Mouse (Mus musculus) thymus, postnatal 10 days (tissue): ENCODE data around the gene Psmd7.
"Not testable (repeated sequence)": the region's sequence is repeated elsewhere in the genome, so short reads cannot be mapped to it uniquely, and the experiment has no call there.

ENCODE experiments used
- DNase-seq, 2 experiments: peaks; one replicate each; pipeline ENCODE4 v3.0.0; 2021; ENCODE audit warnings: low spot score in 2 of 2

The Psmd7 gene

GRCm38 (mm10) chr8:107587995-107588780 lies at the start of gene Psmd7:
Gene Psmd7, minus strand, starts transcription at chr8:107588464.
- peak; percentile 86 to 91 for DNase-seq

- DNase-seq, result no peak
These were observed 45.5 kb upstream of the Psmd7 start for GRCm38 (mm10) chr8:107633734-107634133.

GRCm38 (mm10) chr8:107629701-107630100 lies 41.4 kb upstream of the Psmd7 start:
- no peak for DNase-seq

- DNase-seq, result no peak
These were observed 40.4 kb upstream of the Psmd7 start for GRCm38 (mm10) chr8:107628501-107629149.

GRCm38 (mm10) chr8:107627881-107628280 lies 39.6 kb upstream of the Psmd7 start:
- no peak for DNase-seq

GRCm38 (mm10) chr8:107624301-107624700 lies 36.0 kb upstream of the Psmd7 start:
- not testable (repeated sequence) for DNase-seq

GRCm38 (mm10) chr8:107621930-107622623 lies 33.8 kb upstream of the Psmd7 start:
- no peak for DNase-seq

- DNase-seq, result no peak
These were observed 32.9 kb upstream of the Psmd7 start for GRCm38 (mm10) chr8:107621136-107621535.

- no peak for DNase-seq
These were observed 30.2 kb upstream of the Psmd7 start for GRCm38 (mm10) chr8:107618499-107618898.

GRCm38 (mm10) chr8:107613411-107613810 lies 25.1 kb upstream of the Psmd7 start:
- no peak for DNase-seq

- DNase-seq, result no peak
These were observed 22.6 kb upstream of the Psmd7 start for GRCm38 (mm10) chr8:107610845-107611244.

GRCm38 (mm10) chr8:107608751-107609150 lies 20.5 kb upstream of the Psmd7 start:
- DNase-seq, result no peak

GRCm38 (mm10) chr8:107603026-107603425 lies 14.8 kb upstream of the Psmd7 start:
- DNase-seq, result peak in 1 of 2 experiments; percentile 66

GRCm38 (mm10) chr8:107599691-107600090 lies 11.4 kb upstream of the Psmd7 start:
- no peak for DNase-seq

GRCm38 (mm10) chr8:107597731-107598130 lies 9.5 kb upstream of the Psmd7 start:
- no peak for DNase-seq

GRCm38 (mm10) chr8:107594817-107595216 lies 6.6 kb upstream of the Psmd7 start:
- no peak for DNase-seq

- no peak for DNase-seq
These were observed 5.9 kb upstream of the Psmd7 start for GRCm38 (mm10) chr8:107593967-107594729.

GRCm38 (mm10) chr8:107587429-107587994 lies 752 bp downstream of the Psmd7 start:
- DNase-seq, result no peak

GRCm38 (mm10) chr8:107582136-107582535 lies 6.1 kb downstream of the Psmd7 start:
- no peak for DNase-seq

- no peak for DNase-seq
These were observed 6.7 kb downstream of the Psmd7 start for GRCm38 (mm10) chr8:107581536-107581935.

- DNase-seq, result no peak
These were observed 7.4 kb downstream of the Psmd7 start for GRCm38 (mm10) chr8:107580879-107581278.
